Mouse (Mus musculus) forebrain, embryonic 11.5 days (tissue): Measurements from ENCODE around the gene Ccdc106. TPM values are rescaled to one million over a fixed set of nuclear protein-coding genes. Genes with fewer than 3 reads are reported as not detected.

Source experiments
- ATAC-seq: fragments of 200-750 bp; cut with Nextera tagmentation; replicated peaks from 2 replicates; pipeline ENCODE4 v1.8.0; 2017; ENCODE audit warnings: moderate TSS enrichment; ENCODE audit not compliant: low FRiP score
- DNase-seq: peaks from one replicate; pipeline ENCODE4 v3.0.0-alpha.2; 2017; ENCODE audit warnings: low spot score
- H3K27ac ChIP-seq: fragments of 300-500 bp; sonication (generic); 2 replicates; pipeline ENCODE4 v1.5.1; 2014; ENCODE audit warnings: low read depth, low read length
- H3K27me3 ChIP-seq: fragments of 300-500 bp; sonication (generic); 2 replicates; pipeline ENCODE4 v1.6.1; 2014; ENCODE audit warnings: mild to moderate bottlenecking, low read length, mixed read lengths; ENCODE audit not compliant: control insufficient read depth, insufficient read depth
- H3K36me3 ChIP-seq: fragments of 300-500 bp; sonication (generic); 2 replicates; pipeline ENCODE4 v1.6.1; 2014; ENCODE audit warnings: mild to moderate bottlenecking, low read length, moderate library complexity, mixed read lengths; ENCODE audit not compliant: control insufficient read depth, insufficient read depth
- H3K4me1 ChIP-seq: fragments of 300-500 bp; sonication (generic); replicated peaks from 2 replicates; pipeline ENCODE4 v1.6.1; 2014; ENCODE audit warnings: low read length, mixed read lengths; ENCODE audit not compliant: control insufficient read depth, insufficient read depth
- H3K4me2 ChIP-seq: fragments of 300-500 bp; sonication (generic); 2 replicates; pipeline ENCODE4 v1.6.1; 2014; ENCODE audit warnings: low read depth, mild to moderate bottlenecking, low read length, moderate library complexity, mixed read lengths; ENCODE audit not compliant: severe bottlenecking
- H3K4me3 ChIP-seq: fragments of 300-500 bp; sonication (generic); 2 replicates; pipeline ENCODE4 v1.5.1; 2014; ENCODE audit warnings: low read depth, low read length
- H3K9ac ChIP-seq: fragments of 300-500 bp; sonication (generic); 2 replicates; pipeline ENCODE4 v1.6.1; 2014; ENCODE audit warnings: low read length
- H3K9me3 ChIP-seq: fragments of 300-500 bp; sonication (generic); 2 replicates; pipeline ENCODE4 v1.6.1; 2016; ENCODE audit warnings: low read length, mixed read lengths; ENCODE audit not compliant: control insufficient read depth
- WGBS: fragments of 180-500 bp; shearing (Covaris S2); extraction: QIAGEN DNeasy Blood & Tissue Kit; methylation state at CpG from one replicate; pipeline ENCODE4 v1.1.7; 2014; 5-methylcytosine and 5-hydroxymethylcytosine counted together
- polyA plus RNA-seq: library from polyadenylated mRNA; unstranded; fragments of >200 nt; fragmentation: Nextera tagmentation; extraction: Ambion mirVana; gene quantifications from 2 replicates; pipeline ENCODE4 v1.2.1, GENCODE M21; 2014

The Ccdc106 gene
- polyA plus RNA-seq, 1 experiment from 2014 or later = 7.2 TPM

GRCm38 (mm10) chr7:5012681-5013513, 7.5 kb upstream of the Ccdc106 start:
- H3K27ac ChIP-seq = no peak overlapping the region
- 92% methylated on average over 27 of the region's 27 CpGs for WGBS
- H3K4me2 ChIP-seq = peak overlapping the region; percentile 54; the same call in 1 of the 2 replicates

GRCm38 (mm10) chr7:5014251-5015117, 5.9 kb upstream of the Ccdc106 start, which contains the start of the genes Zfp524 and Fiz1:
TSS of gene Zfp524 (plus strand) at chr7:5014415.
TSS of gene Fiz1 (minus strand) at chr7:5014697.
- WGBS = under 1% methylated on average over 42 of the region's 42 CpGs
- peak; percentile 81 for ATAC-seq

More at GRCm38 (mm10) chr7:5012681-5013513, 7.5 kb upstream of the Ccdc106 start:
- Histone ChIP-seq H3K36me3 (peaks cover 31% of the 10 kb centered on the region), H3K9ac (no peak overlapping the region; the same call in 1 of the 2 replicates), H3K27me3 (no peaks in the 10 kb centered on the region), H3K9me3 (no peaks in the 10 kb centered on the region), H3K4me3 (peak overlapping the region; percentile 60; the same call in 1 of the 2 replicates), H3K4me1 (peaks cover 3% of the 10 kb centered on the region)
- DNase-seq (no peak), ATAC-seq (no peak)

GRCm38 (mm10) chr7:5015118-5016001, 5.0 kb upstream of the Ccdc106 start, which contains the start of gene Gm44973:
TSS of gene Gm44973 (plus strand) at chr7:5015496.
- under 1% methylated on average over 57 of the region's 76 CpGs for WGBS
- Histone ChIP-seq H3K4me1 (peaks cover 3% of the 10 kb centered on the region), H3K9me3 (no peaks in the 10 kb centered on the region), H3K4me2 (peak within 1 kb of the TSS; percentile 63), H3K27ac (peak within 1 kb of the TSS; percentile 99), H3K36me3 (peaks cover 18% of the 10 kb centered on the region), H3K27me3 (no peaks in the 10 kb centered on the region), H3K9ac (peak within 1 kb of the TSS; percentile 84), H3K4me3 (peak within 1 kb of the TSS; percentile 60)
- ATAC-seq (peak; percentile 83), DNase-seq (peak; percentile 99)

More at GRCm38 (mm10) chr7:5014251-5015117, 5.9 kb upstream of the Ccdc106 start, which contains the start of the genes Zfp524 and Fiz1:
- Histone ChIP-seq H3K9ac (peak within 1 kb of the TSS; percentile 84), H3K9me3 (no peaks in the 10 kb centered on the region), H3K4me1 (peaks cover 3% of the 10 kb centered on the region), H3K4me2 (peak within 1 kb of the TSS; percentile 63), H3K27ac (peak within 1 kb of the TSS; percentile 99), H3K36me3 (peaks cover 18% of the 10 kb centered on the region), H3K4me3 (peak within 1 kb of the TSS; percentile 60), H3K27me3 (no peaks in the 10 kb centered on the region)
- peak; percentile 98 for DNase-seq

GRCm38 (mm10) chr7:5016057-5016456, 4.3 kb upstream of the Ccdc106 start:
- H3K4me3 ChIP-seq = peak overlapping the region; percentile 60
- H3K4me1 ChIP-seq = peaks cover 4% of the 10 kb centered on the region
- peak overlapping the region; percentile 84 for H3K9ac ChIP-seq
- peaks cover 14% of the 10 kb centered on the region for H3K36me3 ChIP-seq
- H3K27ac ChIP-seq = peak overlapping the region; percentile 99
- WGBS = 72% methylated on average over 3 of the region's 3 CpGs
- ATAC-seq (no peak), DNase-seq (no peak)
- no peaks in the 10 kb centered on the region for H3K9me3 ChIP-seq
- H3K4me2 ChIP-seq = peak overlapping the region; percentile 63
- no peaks in the 10 kb centered on the region for H3K27me3 ChIP-seq

GRCm38 (mm10) chr7:5016920-5017319, 3.4 kb upstream of the Ccdc106 start:
- ATAC-seq (no peak), DNase-seq (no peak)
- no peaks in the 10 kb centered on the region for H3K9me3 ChIP-seq
- peaks cover 6% of the 10 kb centered on the region; the same call in 1 of the 2 replicates for H3K36me3 ChIP-seq
- no peak overlapping the region for H3K4me2 ChIP-seq
- no peaks in the 10 kb centered on the region for H3K27me3 ChIP-seq
- H3K4me1 ChIP-seq = peaks cover 6% of the 10 kb centered on the region
- H3K9ac ChIP-seq = no peak overlapping the region
- H3K27ac ChIP-seq = no peak overlapping the region
- no peak overlapping the region for H3K4me3 ChIP-seq
- WGBS = 94% methylated on average over 2 of the region's 2 CpGs

GRCm38 (mm10) chr7:5017352-5017751, 3.0 kb upstream of the Ccdc106 start:
- WGBS = 91% methylated on average over 16 of the region's 16 CpGs
- Histone ChIP-seq H3K36me3 (peaks cover 3% of the 10 kb centered on the region; the same call in 1 of the 2 replicates), H3K9me3 (no peaks in the 10 kb centered on the region), H3K27me3 (no peaks in the 10 kb centered on the region), H3K27ac (no peak overlapping the region), H3K9ac (no peak overlapping the region), H3K4me2 (no peak overlapping the region), H3K4me3 (no peak overlapping the region), H3K4me1 (peaks cover 6% of the 10 kb centered on the region)
- ATAC-seq = no peak
- no peak for DNase-seq

- H3K4me2 ChIP-seq = no peak overlapping the region
- H3K4me1 ChIP-seq = peaks cover 6% of the 10 kb centered on the region
- H3K9ac ChIP-seq = no peak overlapping the region
- H3K27me3 ChIP-seq = no peaks in the 10 kb centered on the region
- ATAC-seq (no peak), DNase-seq (no peak)
- no peaks in the 10 kb centered on the region for H3K9me3 ChIP-seq
- WGBS = 94% methylated on average over 21 of the region's 21 CpGs
- H3K36me3 ChIP-seq = no peaks in the 10 kb centered on the region; the same call in 1 of the 2 replicates
- H3K27ac ChIP-seq = no peak overlapping the region
- H3K4me3 ChIP-seq = no peak overlapping the region
These were observed 2.4 kb upstream of the Ccdc106 start for GRCm38 (mm10) chr7:5017931-5018330.
